17 mouse cellular contexts compared by ENCODE assay signal in the genomic region with DNA sequence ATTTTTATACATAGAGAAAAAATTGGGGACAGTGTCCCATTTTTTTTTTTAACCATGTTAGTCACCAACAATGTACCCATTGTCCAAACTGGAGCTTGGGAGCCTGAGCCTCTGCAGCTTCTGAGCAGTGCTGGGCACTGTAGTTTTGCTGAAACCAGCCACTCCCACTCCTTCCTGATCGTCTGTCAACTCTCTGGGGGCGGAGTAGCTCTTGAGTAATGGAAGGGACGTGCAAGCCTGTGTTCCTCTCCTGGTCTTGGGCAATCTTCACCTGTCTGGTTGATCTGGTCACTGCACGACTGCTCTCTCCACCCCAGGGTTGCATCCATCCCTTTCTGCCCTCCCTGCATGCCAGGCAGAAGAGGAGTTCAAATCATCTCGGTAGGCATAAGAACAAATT. TPM values are rescaled to one million over a fixed set of nuclear protein-coding genes. Genes with fewer than 3 reads are reported as not detected.
A peak's percentile ranks its signal among the peaks of the same experiment; 100 is the strongest.
DNase-seq lines count a peak whose midpoint lies in the region; ATAC-seq and TF ChIP-seq lines count a peak whose summit lies in the region.
"Had no signal": no experiment of that assay in that cellular context is flagged by ENCODE, and none has a peak within 500 bp of the region (broad histone marks: within the 10 kb centered on the region; RNA-seq: fewer than 3 reads in every experiment).

No protein-coding gene starts in this region.

- no peak for DNase-seq in frontal cortex, postnatal 14 days (ENCODE audit: low spot score in 2 of 2)
- DNase-seq in NIH3T3 (ENCODE audit: low read depth): peak; percentile 7
- peak; percentile 13 for DNase-seq in liver, adult 2 months (ENCODE audit: extremely low read depth, low read depth, low spot score)
- DNase-seq in layer of hippocampus, adult 18-20 months (ENCODE audit: low spot score in 2 of 2): no peak
- no peak for DNase-seq in forebrain, embryonic 10.5 days (ENCODE audit: extremely low spot score, low spot score)
- DNase-seq: adrenal gland, postnatal 36 days; cerebellum, adult 11-12 months; gastrocnemius, postnatal 10 days had no signal

- ATAC-seq in frontal cortex, adult (ENCODE audit: low TSS enrichment): peak; percentile 90
- peak; percentile 98 for ATAC-seq in megakaryocyte, adult 5-6 weeks (ENCODE audit: poor library complexity, severe bottlenecking)
- ATAC-seq in forebrain, embryonic 12.5 days (ENCODE audit: low FRiP score): no peak
- ATAC-seq: forebrain, embryonic 14.5 days had no signal

- no peaks in the 10 kb centered on the region for H3K79me2 ChIP-seq in liver, adult 2 months (ENCODE audit: control insufficient read depth, insufficient read depth, low read length)

- H3K27ac ChIP-seq in liver, adult 2 months (replicated peaks; ENCODE audit: insufficient read depth, low read depth, low read length): no peak overlapping the region
- no peak overlapping the region for H3K27ac ChIP-seq in forebrain, embryonic 12.5 days
- H3K27ac ChIP-seq in forebrain, embryonic 10.5 days: no peak overlapping the region
- H3K27ac ChIP-seq: heart, embryonic 13.5 days; hindbrain, embryonic 14.5 days; limb, embryonic 15.5 days; neural tube, embryonic 15.5 days had no signal

- H3K27me3 ChIP-seq in liver, adult 2 months (ENCODE audit: control insufficient read depth, insufficient read depth, low read length): no peaks in the 10 kb centered on the region
- H3K27me3 ChIP-seq in forebrain, embryonic 12.5 days: no peaks in the 10 kb centered on the region
- H3K27me3 ChIP-seq in forebrain, embryonic 10.5 days (ENCODE audit: poor library complexity, severe bottlenecking): peaks cover 12% of the 10 kb centered on the region; the same call in 1 of the 2 replicates
- H3K27me3 ChIP-seq: heart, embryonic 13.5 days; limb, embryonic 15.5 days; neural tube, embryonic 15.5 days had no signal

- H3K4me2 ChIP-seq in forebrain, embryonic 12.5 days: no peak overlapping the region
- H3K4me2 ChIP-seq: heart, embryonic 13.5 days; hindbrain, embryonic 14.5 days; limb, embryonic 15.5 days; neural tube, embryonic 15.5 days had no signal

- 18% methylated on average over 5 of the region's 5 CpGs for WGBS in liver, adult 2 months
- 72% methylated on average over 5 of the region's 5 CpGs for WGBS in forebrain, embryonic 12.5 days
- 66% methylated on average over 5 of the region's 5 CpGs for WGBS in forebrain, embryonic 10.5 days

- H3K4me3 ChIP-seq in liver, adult 2 months (ENCODE audit: insufficient read depth, low read depth, low read length): no peak overlapping the region
- no peak overlapping the region for H3K4me3 ChIP-seq in forebrain, embryonic 12.5 days (replicated peaks)
- H3K4me3 ChIP-seq in forebrain, embryonic 10.5 days: no peak overlapping the region
- H3K4me3 ChIP-seq: heart, embryonic 13.5 days; limb, embryonic 15.5 days; neural tube, embryonic 15.5 days had no signal

- H3K9ac ChIP-seq in liver, adult 2 months (ENCODE audit: low read depth, low read length): no peak overlapping the region
- H3K9ac ChIP-seq in forebrain, embryonic 12.5 days: no peak overlapping the region
- H3K9ac ChIP-seq: heart, embryonic 13.5 days; hindbrain, embryonic 14.5 days; limb, embryonic 15.5 days; neural tube, embryonic 15.5 days had no signal

- TF ChIP-seq POLR2A in liver, adult 2 months (IDR thresholded peaks at IDR 0.05; ENCODE audit: extremely low read depth, insufficient read depth, low read length): no peak

- H3K4me1 ChIP-seq in liver, adult 2 months (ENCODE audit: control insufficient read depth, insufficient read depth, low read length): no peaks in the 10 kb centered on the region
- H3K4me1 ChIP-seq in forebrain, embryonic 12.5 days: no peaks in the 10 kb centered on the region
- no peaks in the 10 kb centered on the region for H3K4me1 ChIP-seq in forebrain, embryonic 10.5 days
- H3K4me1 ChIP-seq: heart, embryonic 13.5 days; limb, embryonic 15.5 days; neural tube, embryonic 15.5 days had no signal

- H3K36me3 ChIP-seq in liver, adult 2 months (ENCODE audit: control insufficient read depth, insufficient read depth, low read length): no peaks in the 10 kb centered on the region
- H3K36me3 ChIP-seq in forebrain, embryonic 12.5 days (replicated peaks): no peaks in the 10 kb centered on the region
- no peaks in the 10 kb centered on the region for H3K36me3 ChIP-seq in forebrain, embryonic 10.5 days (replicated peaks)
- H3K36me3 ChIP-seq: heart, embryonic 13.5 days; limb, embryonic 15.5 days; neural tube, embryonic 15.5 days had no signal

- no peaks in the 10 kb centered on the region for H3K9me3 ChIP-seq in forebrain, embryonic 12.5 days
- H3K9me3 ChIP-seq in forebrain, embryonic 10.5 days: no peaks in the 10 kb centered on the region
- H3K9me3 ChIP-seq: heart, embryonic 13.5 days; limb, embryonic 15.5 days; neural tube, embryonic 15.5 days had no signal

- TF ChIP-seq CTCF in liver, adult 2 months (IDR thresholded peaks at IDR 0.05; ENCODE audit: low read depth, low read length): no peak

RNA-seq across cellular contexts. Expression of a gene that starts 21.0 kb away (rescaled TPM):
- total RNA-seq in liver, adult 2 months (2014; rRNA removed): 1.9 and 2.4 TPM in 2 replicates
- 0.19 and 0.71 TPM in 2 replicates for polyA plus RNA-seq in liver, adult 2 months (2012; rRNA removed)
- total RNA-seq in megakaryocyte, adult 5-6 weeks (2015): 116 and 127 TPM in 2 replicates
- total RNA-seq in megakaryocyte, adult 5-6 weeks (2017): 131 and 150 TPM in 2 replicates
- 0.08 and 0.17 TPM in 2 replicates for polyA plus RNA-seq in forebrain, embryonic 12.5 days (2016; fragmentation: Nextera tagmentation; extraction: Ambion mirVana)
- total RNA-seq in layer of hippocampus, adult 18-20 months (2021): 1 to 10 TPM; 1.4 to 1.6 TPM
- polyA plus RNA-seq in forebrain, embryonic 10.5 days (2016; fragmentation: Nextera tagmentation; extraction: Ambion mirVana): 0.10 and 0.12 TPM in 2 replicates
- polyA plus RNA-seq: C2C12 had no signal

RNA-seq across cellular contexts. Expression of a gene that starts 22.9 kb away (rescaled TPM):
- 472 and 496 TPM in 2 replicates for total RNA-seq in liver, adult 2 months (2014; rRNA removed)
- polyA plus RNA-seq in liver, adult 2 months (2012; rRNA removed): 134 and 154 TPM in 2 replicates
- 313 and 334 TPM in 2 replicates for total RNA-seq in megakaryocyte, adult 5-6 weeks (2015)
- total RNA-seq in megakaryocyte, adult 5-6 weeks (2017): 306 and 317 TPM in 2 replicates
- 369 and 371 TPM in 2 replicates for polyA plus RNA-seq in forebrain, embryonic 12.5 days (2016; fragmentation: Nextera tagmentation; extraction: Ambion mirVana)
- 100 to 1,000 TPM; 432 to 469 TPM for total RNA-seq in layer of hippocampus, adult 18-20 months (2021)
- polyA plus RNA-seq in forebrain, embryonic 10.5 days (2016; fragmentation: Nextera tagmentation; extraction: Ambion mirVana): 622 and 624 TPM in 2 replicates

RNA-seq across cellular contexts. Expression of a gene that starts 57.0 kb away (rescaled TPM):
- 0.83 and 1.3 TPM in 2 replicates for total RNA-seq in liver, adult 2 months (2014; rRNA removed)
- 0.29 and 0.40 TPM in 2 replicates for polyA plus RNA-seq in liver, adult 2 months (2012; rRNA removed)
- 5.2 and 7.2 TPM in 2 replicates for total RNA-seq in megakaryocyte, adult 5-6 weeks (2015)
- 4.6 and 5.2 TPM in 2 replicates for total RNA-seq in megakaryocyte, adult 5-6 weeks (2017)
- 14.2 and 14.8 TPM in 2 replicates for polyA plus RNA-seq in forebrain, embryonic 12.5 days (2016; fragmentation: Nextera tagmentation; extraction: Ambion mirVana)
- total RNA-seq in layer of hippocampus, adult 18-20 months (2021): 10 to 100 TPM; 25.5 to 27.2 TPM
- 8.1 and 8.8 TPM in 2 replicates for polyA plus RNA-seq in forebrain, embryonic 10.5 days (2016; fragmentation: Nextera tagmentation; extraction: Ambion mirVana)

Comparison
In these comparisons a context has a peak if more than half of its experiments do, and no peak if none do; other contexts are left out.
1. DNase-seq: peak in NIH3T3 (single experiment) and liver, adult 2 months (single experiment); none in frontal cortex, postnatal 14 days (0 of 2), layer of hippocampus, adult 18-20 months (0 of 2) and forebrain, embryonic 10.5 days (single experiment).
2. RNA of a gene that starts 21.0 kb away (total RNA-seq): 116 to 150 TPM in megakaryocyte, adult 5-6 weeks; 1.9 to 2.4 TPM in liver, adult 2 months and 1.4 to 1.6 TPM in layer of hippocampus, adult 18-20 months; every median in the first group is over 10 times any median in the second.